Mouse (Mus musculus) fibroblast of lung, adult 2 months (primary cell): ENCODE measurements around the gene Slc4a4.

Experiments used
- DNase-seq: peaks from one replicate; pipeline ENCODE4 v3.0.0-alpha.2; 2011; ENCODE audit warnings: low read depth

Slc4a4 gene

DNA sequence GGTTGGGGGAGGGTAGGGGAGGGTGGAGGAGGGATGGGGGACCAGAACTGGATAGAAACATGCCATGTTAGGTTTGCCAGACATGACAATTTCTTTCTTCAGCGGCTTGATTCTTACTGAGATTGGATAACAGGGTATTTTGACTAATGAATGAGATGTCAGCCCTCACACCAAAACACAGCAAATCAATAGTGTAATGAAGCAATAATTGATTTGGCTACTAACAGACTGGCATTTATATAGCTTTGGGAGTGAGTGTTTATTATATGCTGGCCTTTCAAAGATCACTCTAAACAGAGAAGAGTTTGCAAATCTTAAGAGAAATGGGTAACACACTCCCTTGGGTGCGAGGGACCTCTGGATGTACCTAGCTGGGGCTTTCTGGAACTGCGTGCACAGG is 30.6 kb downstream of the Slc4a4 start:
- DNase-seq = no peak

GRCm38 (mm10) chr5:88917630-88918029 is 31.0 kb downstream of the Slc4a4 start:
- DNase-seq = no peak

GRCm38 (mm10) chr5:88918538-88918937 is 31.9 kb downstream of the Slc4a4 start:
- no peak for DNase-seq

- no peak for DNase-seq
These were observed 39.0 kb downstream of the Slc4a4 start for GRCm38 (mm10) chr5:88925576-88925975.

GRCm38 (mm10) chr5:88928201-88928916 is 41.7 kb downstream of the Slc4a4 start:
- no peak for DNase-seq

- peak; percentile 46 for DNase-seq
These were observed 42.9 kb downstream of the Slc4a4 start for GRCm38 (mm10) chr5:88929392-88930094.

DNA sequence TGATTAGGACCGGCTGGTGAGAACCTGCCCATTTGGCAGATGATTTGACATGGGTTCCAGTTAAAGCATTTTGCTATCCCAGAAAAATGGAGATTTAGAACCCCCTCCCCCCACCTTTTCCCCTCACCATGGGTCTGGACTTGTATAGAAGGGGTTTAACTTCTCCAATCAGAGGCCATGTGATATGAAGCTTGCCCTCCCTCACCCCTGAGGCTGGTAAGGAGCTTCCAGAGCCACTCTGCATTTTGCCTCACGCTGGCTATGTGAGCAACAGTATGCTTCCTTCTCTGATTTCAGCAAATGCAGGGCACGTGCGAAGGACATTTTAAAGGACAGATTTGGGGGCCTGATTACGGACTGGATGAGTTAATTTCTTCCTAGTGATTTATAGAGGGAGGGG is 43.5 kb downstream of the Slc4a4 start:
- no peak for DNase-seq

DNA sequence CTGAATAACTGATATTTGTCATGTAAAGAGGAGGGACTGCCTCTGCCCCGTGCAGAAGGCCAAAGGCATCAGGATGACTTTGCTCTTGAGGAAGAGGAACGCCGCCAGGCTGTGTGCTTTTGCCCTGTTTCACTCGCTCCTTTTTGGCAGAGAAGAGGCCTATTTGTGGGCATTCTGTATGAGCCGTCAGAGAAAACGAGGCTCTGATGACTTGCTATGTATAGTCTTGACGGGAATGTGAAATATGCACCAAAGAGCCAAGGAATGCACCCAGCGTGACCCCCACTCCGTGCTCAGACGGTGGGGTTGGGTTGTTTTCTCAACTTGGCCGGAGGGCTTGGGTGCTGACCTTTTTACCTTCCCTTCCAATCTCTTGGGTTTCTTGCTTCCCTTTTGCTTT is 44.0 kb downstream of the Slc4a4 start:
- no peak for DNase-seq

DNA sequence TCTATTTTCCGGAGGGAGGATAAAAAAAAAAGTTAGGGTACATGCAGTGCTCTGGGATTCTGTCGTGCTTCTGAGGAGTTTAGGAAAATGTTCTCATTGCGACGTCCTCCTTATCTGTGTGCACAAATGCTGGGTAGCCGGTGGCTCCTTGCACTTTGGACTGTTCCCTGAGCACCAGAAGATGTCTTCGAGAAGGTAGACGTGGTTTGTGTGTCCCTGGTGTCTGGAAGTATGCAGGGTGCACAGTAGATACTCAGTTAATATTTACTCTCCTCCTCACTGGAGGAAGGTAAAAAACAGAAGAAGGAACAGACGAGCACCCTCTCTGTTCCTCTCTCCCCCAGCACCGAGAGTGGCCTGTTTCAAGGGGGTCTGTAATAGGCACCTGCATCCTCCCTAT is 44.6 kb downstream of the Slc4a4 start:
- DNase-seq = no peak

GRCm38 (mm10) chr5:88933454-88933853 is 46.8 kb downstream of the Slc4a4 start:
- DNase-seq = no peak

GRCm38 (mm10) chr5:88933946-88934345 is 47.3 kb downstream of the Slc4a4 start:
- no peak for DNase-seq

DNA sequence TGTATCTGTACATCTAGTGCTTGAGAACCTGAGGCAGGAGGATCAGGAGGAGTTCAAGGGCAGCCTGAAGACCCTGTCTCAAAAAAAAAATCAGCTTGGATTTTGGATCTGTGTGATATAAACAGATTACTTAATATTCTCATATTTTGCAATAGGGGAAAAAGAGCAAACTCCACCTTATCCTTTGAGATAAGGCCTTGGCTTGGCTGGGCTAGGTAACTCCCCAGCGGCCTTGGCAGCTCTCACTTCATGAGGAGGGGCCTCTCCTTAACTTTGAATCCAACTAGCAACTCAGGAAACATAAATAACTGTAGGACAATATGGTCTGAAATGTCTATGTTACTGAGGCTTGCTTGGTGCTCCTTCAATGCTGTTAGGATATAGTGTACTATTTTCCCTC is 51.6 kb downstream of the Slc4a4 start:
- no peak for DNase-seq

GRCm38 (mm10) chr5:88939151-88939550 is 52.5 kb downstream of the Slc4a4 start:
- DNase-seq = no peak

DNA sequence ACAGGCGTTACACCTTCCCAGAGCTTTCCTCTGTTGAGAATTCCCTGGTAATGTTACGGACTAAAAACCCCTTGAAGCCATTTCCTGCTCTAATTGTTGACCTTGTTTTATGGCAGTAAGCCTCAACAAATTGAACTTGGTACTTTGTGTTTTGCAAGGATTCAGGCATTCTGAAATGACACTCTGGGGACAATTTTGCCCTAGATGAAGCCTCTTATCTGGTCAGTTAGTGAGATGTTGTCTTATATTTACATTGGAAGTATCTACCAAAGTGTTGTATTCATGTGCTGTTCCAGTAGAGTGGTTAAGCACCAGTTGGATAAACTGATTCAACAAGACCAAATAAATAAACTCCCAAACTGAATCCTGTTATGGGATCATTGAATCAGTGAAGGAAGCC is 53.2 kb downstream of the Slc4a4 start:
- no peak for DNase-seq

DNA sequence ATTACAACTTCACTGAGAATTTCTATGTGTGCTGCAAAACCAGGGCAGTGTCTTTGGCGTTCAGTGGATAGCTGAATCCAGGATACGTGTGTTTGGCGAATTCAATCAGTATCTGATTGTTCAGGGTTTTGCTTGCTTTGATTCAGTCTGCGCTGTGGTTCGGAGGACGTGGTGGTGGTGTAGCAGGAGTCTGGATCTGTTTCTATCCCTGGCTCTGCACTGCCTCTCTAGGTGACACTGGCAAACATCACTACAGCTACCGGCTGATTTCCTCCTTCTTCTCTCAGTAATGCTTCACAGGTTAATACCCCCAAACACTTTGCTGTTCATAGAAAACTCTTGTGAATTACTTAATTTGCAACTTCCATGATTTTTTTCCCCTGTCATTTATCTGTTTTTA is 55.3 kb downstream of the Slc4a4 start:
- no peak for DNase-seq

GRCm38 (mm10) chr5:88945661-88946339 is 59.2 kb downstream of the Slc4a4 start:
- no peak for DNase-seq

- no peak for DNase-seq
These were observed 63.7 kb downstream of the Slc4a4 start for GRCm38 (mm10) chr5:88950337-88950736.

- no peak for DNase-seq
These were observed 66.3 kb downstream of the Slc4a4 start for GRCm38 (mm10) chr5:88952757-88953577.

GRCm38 (mm10) chr5:88957735-88958134 is 71.1 kb downstream of the Slc4a4 start:
- DNase-seq = no peak

DNA sequence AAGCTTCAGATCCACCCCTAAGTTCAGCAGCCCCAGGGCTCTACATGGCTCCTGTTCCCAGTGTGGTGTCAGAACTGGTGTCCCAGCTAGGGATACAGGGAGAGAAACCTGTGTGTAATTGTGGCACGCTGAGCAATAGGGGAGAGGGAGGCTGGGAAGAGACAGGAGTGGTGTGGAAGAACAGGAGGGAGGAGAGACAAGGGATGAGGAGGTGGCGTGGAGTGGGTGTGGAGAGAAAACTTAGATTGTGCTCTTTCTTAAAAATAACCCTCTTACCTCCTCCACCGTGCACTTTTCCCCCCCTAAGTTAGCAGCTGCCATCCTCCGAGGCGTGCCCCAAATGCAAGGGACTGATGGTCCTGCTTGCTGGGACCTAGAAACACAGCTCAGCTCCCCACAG is 72.3 kb downstream of the Slc4a4 start:
- DNase-seq = no peak

DNA sequence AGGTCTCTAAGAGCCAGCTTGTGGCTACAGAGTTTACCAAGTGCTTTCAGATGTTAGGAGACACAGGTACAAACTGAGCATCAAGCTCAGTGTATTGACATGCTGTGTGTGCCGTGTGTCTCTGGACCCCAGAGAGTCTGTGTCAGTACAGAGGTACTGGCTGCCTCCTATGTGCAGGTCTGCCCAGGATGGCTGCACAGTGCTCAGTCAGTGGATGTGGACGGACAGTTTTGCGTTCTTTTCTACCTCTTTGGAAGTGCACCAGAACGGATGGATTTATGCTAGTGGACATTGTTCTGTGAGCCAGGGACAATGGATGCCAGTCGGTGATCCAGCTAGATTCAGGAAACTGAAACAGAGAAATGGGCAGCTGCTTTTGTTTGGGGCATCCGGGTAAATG is 72.8 kb downstream of the Slc4a4 start:
- DNase-seq = no peak

DNA sequence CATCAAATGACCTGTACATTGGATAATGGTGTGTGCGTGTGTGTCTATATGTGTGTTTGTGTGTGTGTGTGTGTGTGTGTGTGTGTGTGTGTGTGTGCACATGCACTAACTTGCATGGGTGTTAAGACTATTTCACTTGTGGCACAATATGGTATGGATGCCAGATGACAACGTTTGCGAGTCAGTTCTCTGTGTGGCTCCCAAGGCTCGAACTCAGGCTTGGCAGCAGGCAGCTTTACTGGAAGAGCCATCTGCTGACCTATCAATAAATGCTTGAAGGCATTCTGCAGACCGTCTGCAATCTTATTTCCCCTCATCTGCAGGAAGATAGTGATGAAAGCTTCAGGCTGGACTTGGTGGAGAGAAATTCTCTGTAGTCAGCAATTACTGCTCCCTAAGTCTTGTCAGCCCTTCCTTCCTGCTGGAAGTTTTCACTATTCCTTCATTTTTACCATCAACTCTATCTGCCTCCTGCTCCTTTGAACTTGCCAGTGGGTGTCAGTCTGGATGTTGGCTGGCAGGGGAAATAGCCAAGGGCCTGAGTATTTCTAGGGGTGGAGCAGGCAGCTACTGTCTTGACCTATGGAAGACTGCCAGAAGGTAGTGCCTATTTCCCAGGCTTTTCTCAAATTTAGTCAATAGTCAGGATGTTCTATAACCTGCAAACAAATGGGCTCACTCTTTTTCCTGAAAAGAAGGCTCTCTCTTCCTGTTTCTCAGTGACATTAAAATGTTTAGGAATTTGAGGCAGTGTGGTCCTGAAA is 73.9 kb downstream of the Slc4a4 start:
- no peak for DNase-seq
